Mouse (Mus musculus) layer of hippocampus, adult 2 months (tissue): ENCODE results near the gene Ccdc34. TPM values are rescaled to one million over a fixed set of nuclear protein-coding genes. Genes with fewer than 3 reads are reported as not detected.

Source experiments
- DNase-seq, 2 experiments: peaks; one replicate each; pipeline ENCODE4 v3.0.0; 2022; ENCODE audit warnings: low spot score in 2 of 2
- H3K27ac ChIP-seq: fragments of 200-600 bp; 2 replicates; pipeline ENCODE4 v1.8.1; 2022
- H3K4me3 ChIP-seq: fragments of 200-600 bp; 2 replicates; pipeline ENCODE4 v1.8.1; 2022; ENCODE audit warnings: mild to moderate bottlenecking
- CTCF ChIP-seq: fragments of 200-600 bp; conservative IDR thresholded peaks from 2 replicates; pipeline ENCODE4 v1.8.1; 2022; ENCODE audit warnings: antibody characterized with exemption, mild to moderate bottlenecking, moderate library complexity
- total RNA-seq, 2 experiments: library from RNA; stranded (reverse); gene quantifications; 2 replicates each; pipeline ENCODE4 v1.2.3; 2021

The Ccdc34 gene
- total RNA-seq, 2 experiments from 2014 or later = 16.3 to 20.1 TPM

DNA sequence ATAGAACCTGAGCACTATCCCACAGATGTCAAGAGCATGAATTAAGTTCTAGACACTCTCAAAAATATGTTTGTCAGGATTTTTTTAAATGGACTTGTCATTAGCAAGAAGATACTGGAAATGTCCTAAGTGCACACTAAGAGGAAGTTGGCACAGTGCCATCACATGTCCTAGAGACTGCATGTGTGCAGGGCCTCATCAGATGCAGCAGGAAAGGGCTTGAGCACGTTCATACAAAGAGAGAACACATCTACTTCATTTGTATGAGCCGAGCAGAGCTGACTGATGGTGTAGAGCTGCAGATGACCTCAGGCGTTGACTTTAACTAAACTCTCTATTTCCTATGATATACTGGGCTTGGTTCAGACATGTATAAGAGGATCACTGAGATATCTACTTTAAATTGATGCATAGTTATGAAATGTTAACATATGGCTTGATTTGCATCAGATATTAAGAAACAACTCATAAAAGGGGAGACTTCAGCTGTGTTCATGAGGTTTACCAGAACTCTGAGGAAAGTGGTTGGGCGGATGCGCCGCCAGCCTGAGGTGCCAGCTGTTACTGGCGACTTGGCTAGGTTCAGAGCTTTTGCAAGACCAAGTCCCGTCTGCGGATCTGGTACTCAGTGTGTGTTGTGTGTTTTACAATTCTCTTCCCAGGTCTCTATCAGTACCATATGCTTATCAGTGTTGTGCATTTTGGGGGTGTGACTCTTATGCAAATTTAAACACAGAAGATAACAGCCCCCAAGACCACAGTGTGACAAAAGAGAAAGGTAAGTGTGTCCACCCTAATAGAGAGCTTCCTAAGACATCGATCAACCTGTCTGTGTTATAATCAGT is 10.0 kb upstream of the Ccdc34 start:
- no peak for DNase-seq
- TF ChIP-seq CTCF = no peak
- Histone ChIP-seq H3K4me3 (no peak overlapping the region), H3K27ac (no peak overlapping the region)

DNA sequence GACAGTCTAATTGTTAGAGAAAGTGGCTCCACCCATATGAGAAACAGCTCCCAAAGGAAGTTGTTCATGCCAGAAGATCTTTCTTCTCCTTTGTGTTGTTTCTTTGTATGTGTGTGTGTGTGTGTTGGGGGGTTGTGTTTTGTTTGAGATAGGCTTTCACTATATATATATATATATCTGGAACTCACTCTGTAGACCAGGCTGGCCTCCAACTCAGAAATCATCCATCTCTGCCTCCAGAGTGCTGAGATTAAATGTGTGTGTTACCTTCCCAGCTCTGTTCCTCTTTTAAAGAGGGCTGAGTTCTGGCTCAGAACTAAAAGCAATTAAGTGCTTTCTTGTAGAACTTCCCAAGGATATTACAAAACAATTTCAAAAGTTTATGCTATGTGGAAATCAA is 8.2 kb upstream of the Ccdc34 start:
- no peak for DNase-seq
- TF ChIP-seq CTCF = no peak
- H3K4me3 ChIP-seq = no peak overlapping the region
- no peak overlapping the region for H3K27ac ChIP-seq

DNA sequence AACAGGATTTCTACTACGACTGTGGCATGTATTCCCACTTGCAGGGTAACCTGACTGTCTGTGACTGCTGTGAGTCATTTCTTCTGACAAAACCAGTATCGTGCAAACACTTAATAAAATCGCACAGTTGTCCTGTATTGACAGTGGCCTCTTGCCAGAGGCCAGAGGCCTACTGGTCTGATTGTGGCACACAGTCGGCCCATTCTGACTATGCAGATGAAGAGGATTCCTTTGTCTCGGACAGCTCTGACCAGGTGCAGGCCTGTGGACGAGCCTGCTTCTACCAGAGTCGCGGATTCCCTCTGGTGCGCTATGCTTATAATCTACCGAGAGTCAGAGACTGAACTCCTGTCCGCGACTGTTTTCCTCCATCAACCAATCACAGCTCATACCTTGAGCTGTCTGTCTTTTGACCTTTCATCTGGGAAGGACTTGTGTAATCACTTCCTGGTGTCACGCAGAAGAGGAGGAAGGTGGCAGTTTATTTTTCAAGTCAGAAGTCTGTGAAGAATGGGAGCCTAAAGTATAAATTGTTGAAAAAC is 5.4 kb upstream of the Ccdc34 start:
- Histone ChIP-seq H3K27ac (no peak overlapping the region), H3K4me3 (no peak overlapping the region)
- no peak for DNase-seq
- no peak for TF ChIP-seq CTCF

DNA sequence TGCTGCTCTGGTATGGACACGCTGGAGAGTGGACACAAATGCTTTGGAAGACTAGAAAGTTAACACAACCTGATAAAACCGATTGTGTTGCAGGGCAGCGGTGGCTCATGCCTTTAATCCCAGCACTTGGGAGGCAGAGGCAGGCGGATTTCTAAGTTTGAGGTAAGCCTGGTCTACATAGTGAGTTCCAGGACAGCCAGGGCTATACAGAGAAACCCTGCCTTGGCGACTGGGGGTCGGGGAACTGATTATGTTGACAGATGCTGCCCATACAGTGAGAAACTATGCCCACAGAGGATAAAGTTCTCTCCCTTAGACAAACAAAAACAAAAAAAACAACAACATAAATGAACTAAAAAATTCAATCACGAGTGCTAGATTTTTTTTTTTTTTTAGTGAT is 530 bp upstream of the Ccdc34 start:
- H3K27ac ChIP-seq = peak overlapping the region; percentile 89
- H3K4me3 ChIP-seq = peak overlapping the region; percentile 87
- no peak for DNase-seq
- TF ChIP-seq CTCF = no peak

DNA sequence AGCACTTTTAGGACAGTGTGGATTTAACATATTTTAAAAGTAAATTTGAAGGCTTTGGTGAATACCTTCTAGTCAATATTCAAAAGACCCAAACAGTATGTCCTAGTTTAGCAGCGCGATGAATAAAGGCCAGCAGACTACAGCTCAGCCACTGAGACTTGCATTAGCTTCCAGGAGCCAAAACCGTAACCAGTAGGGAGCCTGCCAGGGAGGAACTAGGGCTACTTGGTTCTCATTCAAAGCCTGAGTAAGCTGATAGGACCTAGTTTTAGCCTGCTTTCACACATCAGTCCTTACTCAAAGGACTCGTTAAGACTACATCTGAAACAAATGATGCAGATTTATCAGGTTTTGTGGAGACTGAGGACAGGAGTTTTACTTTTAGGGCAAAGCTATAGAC is 2.0 kb downstream of the Ccdc34 start:
- no peak for TF ChIP-seq CTCF
- DNase-seq = no peak
- Histone ChIP-seq H3K27ac (no peak overlapping the region; the same call in 1 of the 2 replicates), H3K4me3 (no peak overlapping the region)

DNA sequence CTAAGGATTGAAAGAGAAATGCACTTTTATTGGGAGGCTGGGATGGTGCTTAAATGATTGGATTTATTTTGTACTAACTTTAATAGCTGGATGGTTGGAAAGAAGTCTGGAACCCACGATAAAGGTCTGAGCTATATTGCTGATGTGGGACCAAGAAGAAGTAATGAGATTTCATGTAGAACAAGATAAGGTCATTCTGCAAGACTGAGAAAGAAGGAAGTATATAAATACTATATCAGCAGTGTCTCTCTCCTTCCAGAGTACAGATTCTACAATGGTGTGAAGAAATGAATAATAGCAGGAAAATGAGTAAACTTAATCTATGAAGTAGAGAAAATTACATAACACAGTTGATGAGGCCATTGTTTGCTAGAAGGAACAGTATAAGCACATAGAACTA is 2.8 kb downstream of the Ccdc34 start:
- no peak overlapping the region for H3K27ac ChIP-seq
- no peak overlapping the region for H3K4me3 ChIP-seq
- no peak for TF ChIP-seq CTCF
- DNase-seq = no peak

DNA sequence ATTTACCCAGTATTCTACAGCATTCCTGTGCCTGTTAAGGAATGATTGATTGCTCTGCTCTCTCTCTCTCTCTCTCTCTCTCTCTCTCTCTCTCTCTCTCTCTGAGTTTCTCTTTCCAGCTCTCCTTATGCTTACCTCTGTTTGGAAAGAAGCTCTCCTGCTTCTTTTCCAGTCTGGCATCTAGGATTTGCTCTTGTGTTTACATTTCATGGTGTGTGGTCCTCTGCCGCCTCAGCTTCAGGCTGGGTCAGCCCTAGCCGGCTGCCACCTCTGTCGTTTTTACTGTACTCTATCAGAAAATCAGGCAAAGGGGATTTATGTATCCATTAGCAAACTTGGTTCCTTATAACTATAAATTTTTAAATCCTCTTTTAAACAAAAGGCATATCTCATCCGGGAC is 18.6 kb downstream of the Ccdc34 start:
- TF ChIP-seq CTCF = no peak
- no peak overlapping the region for H3K27ac ChIP-seq
- no peak for DNase-seq
- H3K4me3 ChIP-seq = no peak overlapping the region

DNA sequence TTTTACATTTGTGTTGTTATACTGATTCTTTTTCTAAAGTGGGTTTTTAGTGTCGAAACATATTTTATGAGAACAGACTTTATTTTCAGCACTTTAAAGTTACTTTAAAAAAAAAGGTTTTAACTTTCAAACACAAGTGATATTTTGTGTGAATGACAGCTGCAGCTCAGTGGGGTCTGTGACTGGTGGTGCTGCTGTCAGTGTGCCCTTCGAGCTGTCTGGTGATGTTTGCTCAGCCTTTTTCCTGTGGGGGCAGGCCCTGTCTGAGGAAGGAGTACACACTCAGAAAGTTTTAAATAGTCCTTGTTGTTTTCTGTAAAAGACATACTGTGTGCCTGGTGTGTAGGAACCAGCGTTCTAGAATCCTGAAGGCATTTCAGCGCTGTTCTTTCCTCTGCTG is 19.0 kb downstream of the Ccdc34 start:
- TF ChIP-seq CTCF = no peak
- Histone ChIP-seq H3K4me3 (no peak overlapping the region), H3K27ac (no peak overlapping the region)
- no peak for DNase-seq

DNA sequence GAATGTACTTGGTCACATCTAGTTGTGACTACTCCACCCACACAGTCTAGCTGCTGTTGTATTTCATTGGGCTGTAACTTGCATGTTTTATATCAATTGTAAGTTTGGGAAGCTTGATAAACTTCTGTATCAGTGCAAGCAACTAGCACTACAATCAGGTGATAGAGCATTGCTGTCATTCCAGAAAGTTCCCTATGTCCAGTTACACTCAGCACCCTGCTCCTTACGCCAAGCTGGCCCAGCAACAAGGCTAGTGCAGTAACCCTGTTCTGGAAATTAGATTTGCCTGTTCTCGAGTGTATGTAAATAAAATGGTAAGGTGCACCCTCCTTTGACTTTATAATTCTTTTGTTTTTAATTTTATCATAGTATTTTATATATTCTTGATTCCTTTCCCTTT is 19.6 kb downstream of the Ccdc34 start:
- no peak for DNase-seq
- Histone ChIP-seq H3K27ac (no peak overlapping the region), H3K4me3 (no peak overlapping the region)
- no peak for TF ChIP-seq CTCF

DNA sequence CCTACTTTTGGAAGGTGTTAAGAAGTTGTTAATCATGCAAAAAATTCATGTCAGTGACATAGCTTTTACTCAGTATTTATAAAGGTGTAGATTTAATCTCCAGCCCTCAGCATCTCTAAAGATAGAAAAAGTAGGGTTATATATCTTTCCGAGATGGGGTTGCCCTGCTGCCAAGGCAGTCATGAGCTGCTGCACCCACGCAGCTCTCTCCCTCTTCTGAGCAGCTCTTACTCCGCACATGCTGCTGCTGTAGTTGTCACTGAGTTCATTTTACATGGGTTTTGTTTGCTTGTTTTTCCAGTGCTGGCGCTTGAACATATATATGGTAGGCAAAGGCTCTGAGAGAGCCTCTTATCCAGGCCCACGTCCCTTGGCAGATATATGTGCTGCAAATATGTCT is 20.7 kb downstream of the Ccdc34 start:
- no peak for DNase-seq
- Histone ChIP-seq H3K4me3 (no peak overlapping the region), H3K27ac (peak overlapping the region; percentile 46)
- TF ChIP-seq CTCF = no peak

DNA sequence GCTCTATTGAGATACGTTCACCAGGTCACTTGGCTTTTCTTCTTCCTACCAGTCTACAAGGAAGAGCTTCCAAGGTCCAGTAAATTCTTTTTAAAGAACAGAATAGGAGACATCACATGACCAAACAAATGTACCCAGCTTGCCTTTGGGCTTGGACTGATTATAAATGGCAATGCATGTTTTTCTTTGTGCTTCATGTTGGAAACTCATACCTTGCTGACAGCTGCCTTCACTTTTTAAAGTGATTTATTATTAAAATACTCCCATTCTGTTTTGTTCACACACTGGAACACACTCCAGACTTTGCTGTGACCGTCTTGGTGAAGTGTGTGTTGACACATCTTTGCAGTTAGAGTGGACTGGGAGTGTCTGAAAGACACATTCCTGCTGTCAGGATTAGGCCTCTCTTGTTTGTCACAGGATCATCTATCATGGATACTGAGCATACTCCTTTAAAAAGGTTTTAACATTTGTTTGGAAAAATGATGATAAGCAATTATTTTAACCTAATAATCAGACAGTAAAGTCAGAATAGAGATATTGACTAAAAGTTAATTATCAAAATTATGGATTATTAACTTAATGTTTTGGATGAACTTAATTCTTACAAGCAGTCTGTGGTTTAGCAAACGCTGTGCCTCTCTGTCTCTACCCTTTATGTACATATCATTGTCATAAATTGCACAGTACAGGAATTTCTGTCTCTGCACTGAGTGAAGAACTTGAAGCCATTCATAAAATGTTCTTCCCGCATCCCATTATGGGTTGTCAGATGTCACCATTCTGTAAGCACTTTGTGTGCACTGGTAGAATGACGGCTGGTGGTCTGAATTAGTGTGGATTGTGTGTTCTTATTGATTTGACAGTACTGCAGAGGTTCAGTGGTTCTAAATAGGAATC is 25.5 kb downstream of the Ccdc34 start:
- Histone ChIP-seq H3K4me3 (no peak overlapping the region), H3K27ac (no peak overlapping the region)
- DNase-seq = no peak
- no peak for TF ChIP-seq CTCF

DNA sequence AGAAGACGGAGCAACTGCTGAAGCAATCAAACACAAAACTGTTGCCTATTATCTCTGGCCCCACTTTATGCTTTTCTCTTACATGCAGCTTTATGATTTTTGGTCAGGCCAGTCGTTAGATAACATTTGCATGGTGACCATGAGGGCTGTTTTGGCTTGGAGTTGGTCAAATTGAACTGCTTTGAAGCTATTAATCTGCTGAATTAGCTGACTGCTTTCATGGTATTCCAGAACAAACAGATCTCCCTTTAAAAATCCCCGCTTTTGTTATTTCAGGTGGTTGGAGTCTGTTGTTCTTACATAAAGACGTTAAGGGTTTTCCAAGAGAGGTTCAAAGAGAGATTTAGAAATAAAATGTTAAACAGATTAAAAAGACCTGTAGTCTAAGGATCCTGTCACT is 40.8 kb downstream of the Ccdc34 start:
- Histone ChIP-seq H3K27ac (no peak overlapping the region), H3K4me3 (no peak overlapping the region)
- DNase-seq = no peak
- TF ChIP-seq CTCF = no peak

DNA sequence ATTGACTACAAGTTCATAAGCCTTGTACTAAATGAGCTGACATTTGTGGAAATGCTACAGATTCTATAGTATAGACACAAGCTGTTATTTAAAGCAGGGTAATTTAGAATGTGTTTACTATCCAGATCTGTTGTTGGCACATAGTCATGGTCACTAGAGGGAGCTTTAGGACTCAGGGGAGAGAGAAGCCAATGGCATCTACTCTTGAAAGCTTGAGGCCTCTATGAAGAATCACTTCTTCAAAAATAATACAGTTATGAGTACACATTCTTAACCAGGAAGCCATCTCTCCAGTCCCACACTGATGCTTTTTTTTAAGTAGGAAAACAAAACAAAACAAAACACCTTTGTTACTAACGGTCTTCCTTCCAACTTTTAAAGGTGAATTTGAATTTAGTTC is 45.5 kb downstream of the Ccdc34 start:
- Histone ChIP-seq H3K4me3 (no peak overlapping the region), H3K27ac (no peak overlapping the region)
- TF ChIP-seq CTCF = peak; percentile 69
- no peak for DNase-seq

DNA sequence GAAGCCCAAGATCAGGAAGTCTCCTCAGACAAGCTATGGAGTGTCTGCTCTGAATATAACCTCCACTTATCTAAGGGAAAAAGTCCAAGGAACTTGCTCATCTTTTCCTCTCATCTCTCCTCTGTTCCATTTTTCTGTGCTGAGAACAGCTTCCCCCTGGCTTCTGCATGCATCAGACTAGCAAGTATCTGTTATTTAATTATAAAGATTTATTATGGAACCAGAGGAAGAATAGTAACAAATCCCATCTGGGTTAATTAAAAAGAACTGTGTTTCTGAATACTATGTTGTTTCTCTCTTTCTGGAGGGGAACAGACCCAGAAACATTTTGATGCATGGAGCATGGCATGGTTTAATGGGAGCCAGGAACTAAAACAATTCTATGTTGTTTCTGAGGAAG is 51.3 kb downstream of the Ccdc34 start:
- no peak overlapping the region for H3K27ac ChIP-seq
- no peak for DNase-seq
- no peak for TF ChIP-seq CTCF
- H3K4me3 ChIP-seq = no peak overlapping the region
